Mouse (Mus musculus): Measurements from ENCODE around the gene Glg1.

The Glg1 gene

GRCm38 (mm10) chr8:111130756-111131155 lies 128.3 kb downstream of the Glg1 start:
- no peak for DNase-seq

- DNase-seq, result no peak
Observed at GRCm38 (mm10) chr8:111119481-111119880, 139.5 kb downstream of the Glg1 start.

- no peak for DNase-seq
Observed at GRCm38 (mm10) chr8:111114891-111115290, 144.1 kb downstream of the Glg1 start.

All from retina, postnatal 1 day (tissue).